In the genomic region with DNA sequence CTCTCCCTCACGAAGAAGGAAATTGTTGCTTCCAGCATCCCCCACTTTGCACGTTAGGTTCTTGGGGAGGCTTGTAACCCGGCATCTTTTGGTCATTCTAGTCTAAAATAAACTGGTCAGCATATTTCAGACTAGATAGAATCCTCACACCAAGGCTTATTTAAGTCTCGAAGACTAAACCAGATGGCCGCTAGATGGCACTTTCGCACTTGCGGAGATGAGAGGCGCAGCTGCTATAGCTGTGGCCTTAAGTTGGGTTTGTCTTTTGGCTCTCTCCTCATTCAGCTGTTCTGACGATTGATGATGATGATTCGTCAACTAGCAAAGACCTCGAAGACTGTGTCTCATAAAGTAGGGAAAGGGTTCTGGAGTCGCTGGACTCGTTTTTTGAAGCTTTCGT, we compare ENCODE assay signal across 8 mouse cellular contexts. TPM values are rescaled to one million over a fixed set of nuclear protein-coding genes. Genes with fewer than 3 reads are reported as not detected.
DNase-seq lines count a peak whose midpoint lies in the region; ATAC-seq lines count a peak whose summit lies in the region.

No protein-coding gene starts in this region.

- H3K4me2 ChIP-seq in forebrain, embryonic 12.5 days: no peak overlapping the region

- WGBS in forebrain, embryonic 10.5 days: 15% methylated on average over 14 of the region's 14 CpGs
- WGBS in forebrain, embryonic 12.5 days: 11% methylated on average over 14 of the region's 14 CpGs

- no peak for ATAC-seq in forebrain, embryonic 12.5 days (ENCODE audit: low FRiP score)

- DNase-seq in forebrain, embryonic 10.5 days (ENCODE audit: extremely low spot score, low spot score): peak; percentile 65
- peak; percentile 79 for DNase-seq in WW6 (ENCODE audit: low read depth, low spot score)
- peak; percentile 93 for DNase-seq in embryo, embryonic 10 days (ENCODE audit: low spot score)
- DNase-seq in heart, adult 8-10 months (ENCODE audit: low spot score): peak; percentile 60
- DNase-seq in layer of hippocampus, adult 11-12 months (ENCODE audit: low spot score): peak; percentile 71
- peak; percentile 35 for DNase-seq in lung, postnatal 25 days (ENCODE audit: low spot score)
- peak; percentile 81 for DNase-seq in right cerebral cortex, postnatal 4 days

- H3K27ac ChIP-seq in forebrain, embryonic 10.5 days: no peak overlapping the region
- no peak overlapping the region for H3K27ac ChIP-seq in forebrain, embryonic 12.5 days

- peaks cover 21% of the 10 kb centered on the region for H3K4me1 ChIP-seq in forebrain, embryonic 10.5 days
- peaks cover 16% of the 10 kb centered on the region for H3K4me1 ChIP-seq in forebrain, embryonic 12.5 days

- H3K9ac ChIP-seq in forebrain, embryonic 12.5 days: no peak overlapping the region

- no peaks in the 10 kb centered on the region for H3K9me3 ChIP-seq in forebrain, embryonic 10.5 days
- no peaks in the 10 kb centered on the region for H3K9me3 ChIP-seq in forebrain, embryonic 12.5 days

- no peaks in the 10 kb centered on the region for H3K27me3 ChIP-seq in forebrain, embryonic 10.5 days (ENCODE audit: poor library complexity, severe bottlenecking)
- H3K27me3 ChIP-seq in forebrain, embryonic 12.5 days: no peaks in the 10 kb centered on the region

- no peaks in the 10 kb centered on the region for H3K36me3 ChIP-seq in forebrain, embryonic 10.5 days (replicated peaks)
- no peaks in the 10 kb centered on the region for H3K36me3 ChIP-seq in forebrain, embryonic 12.5 days (replicated peaks)

- no peak overlapping the region for H3K4me3 ChIP-seq in forebrain, embryonic 10.5 days
- no peak overlapping the region for H3K4me3 ChIP-seq in forebrain, embryonic 12.5 days (replicated peaks)

RNA-seq across cellular contexts. Expression of gene 4921524J17Rik, which starts 23.9 kb away (rescaled TPM):
- 37.6 and 38.8 TPM in 2 replicates for polyA plus RNA-seq in forebrain, embryonic 10.5 days (2016; fragmentation: Nextera tagmentation; extraction: Ambion mirVana)
- 46.1 and 48.1 TPM in 2 replicates for polyA plus RNA-seq in forebrain, embryonic 12.5 days (2016; fragmentation: Nextera tagmentation; extraction: Ambion mirVana)
- 10 to 100 TPM; 13.9 to 17.5 (median 16.3) TPM for total RNA-seq in heart, adult 8-10 months (2022)

RNA-seq across cellular contexts. Expression of gene Gpt2, which starts 35.8 kb away (rescaled TPM):
- 32.2 and 33.3 TPM in 2 replicates for polyA plus RNA-seq in forebrain, embryonic 10.5 days (2016; fragmentation: Nextera tagmentation; extraction: Ambion mirVana)
- 36.9 and 38.3 TPM in 2 replicates for polyA plus RNA-seq in forebrain, embryonic 12.5 days (2016; fragmentation: Nextera tagmentation; extraction: Ambion mirVana)
- 10 to 100 TPM; 28.6 to 35.9 (median 32.9) TPM for total RNA-seq in heart, adult 8-10 months (2022)

Comparison
In these comparisons a context has a peak if more than half of its experiments do, and no peak if none do; other contexts are left out.
1. DNase-seq: peak in every context shown above with its lines; median percentile 93 in embryo, embryonic 10 days; 81 in right cerebral cortex, postnatal 4 days; 79 in WW6; 71 in layer of hippocampus, adult 11-12 months; 65 in forebrain, embryonic 10.5 days; 60 in heart, adult 8-10 months; 35 in lung, postnatal 25 days.